ENCODE assay signal across 16 mouse cellular contexts in the genomic region with DNA sequence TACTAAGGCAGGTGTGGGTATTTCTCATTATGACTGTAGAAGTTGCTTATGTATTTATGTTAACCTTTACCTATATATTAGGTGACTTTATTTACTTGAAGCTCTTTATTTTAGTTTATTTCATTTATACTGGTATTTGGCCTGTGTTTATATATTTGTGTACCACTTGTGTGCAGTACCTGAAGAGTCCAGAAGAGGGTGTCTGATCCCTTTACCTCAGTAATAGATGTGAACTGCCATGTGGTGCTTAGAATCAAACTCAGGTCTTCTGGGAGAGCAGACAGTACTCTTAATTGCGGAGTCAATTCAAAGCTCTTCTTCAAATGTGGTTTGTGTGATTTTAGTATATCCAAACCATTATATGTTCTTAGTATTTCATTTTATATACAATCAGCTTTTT. TPM values are rescaled to one million over a fixed set of nuclear protein-coding genes. Genes with fewer than 3 reads are reported as not detected.
A peak's percentile ranks its signal among the peaks of the same experiment; 100 is the strongest.
DNase-seq lines count a peak whose midpoint lies in the region; ATAC-seq and TF ChIP-seq lines count a peak whose summit lies in the region.
"Had no signal": no experiment of that assay in that cellular context is flagged by ENCODE, and none has a peak within 500 bp of the region (broad histone marks: within the 10 kb centered on the region; RNA-seq: fewer than 3 reads in every experiment).

No protein-coding gene starts in this region.

- H3K27ac ChIP-seq in forebrain, postnatal 0 days (ENCODE audit: low read depth, low read length), result no peak overlapping the region
- H3K27ac ChIP-seq in forebrain, embryonic 16.5 days (ENCODE audit: low read length), result no peak overlapping the region
- no peak overlapping the region for H3K27ac ChIP-seq in liver, postnatal 0 days (ENCODE audit: low read depth)
- H3K27ac ChIP-seq in liver, embryonic 12.5 days, result no peak overlapping the region
- H3K27ac ChIP-seq: embryonic facial prominence, embryonic 12.5 days; liver, embryonic 13.5 days; midbrain, embryonic 12.5 days; neural tube, embryonic 15.5 days had no signal

- no peak for TF ChIP-seq EP300 in liver, postnatal 0 days (IDR thresholded peaks at IDR 0.05; ENCODE audit: low read depth)

- no peaks in the 10 kb centered on the region for H3K27me3 ChIP-seq in forebrain, postnatal 0 days (ENCODE audit: insufficient read depth, low read length)
- no peaks in the 10 kb centered on the region for H3K27me3 ChIP-seq in forebrain, embryonic 16.5 days (replicated peaks; ENCODE audit: control insufficient read depth, insufficient read depth, low read length)
- no peaks in the 10 kb centered on the region for H3K27me3 ChIP-seq in liver, postnatal 0 days (ENCODE audit: insufficient read depth, low read length)
- H3K27me3 ChIP-seq in liver, embryonic 12.5 days (replicated peaks), result no peaks in the 10 kb centered on the region
- H3K27me3 ChIP-seq: embryonic facial prominence, embryonic 12.5 days; liver, embryonic 13.5 days; midbrain, embryonic 12.5 days; neural tube, embryonic 15.5 days had no signal

- no peak for DNase-seq in forebrain, postnatal 0 days
- DNase-seq in liver, postnatal 0 days, result no peak
- peak; percentile 42 for DNase-seq in A20 (ENCODE audit: low read depth, low spot score)
- peak; percentile 68 for DNase-seq in R1 (ENCODE audit: low read depth, low spot score)
- DNase-seq in urinary bladder, postnatal 14 days (ENCODE audit: low spot score), result no peak
- no peak for DNase-seq in cerebellum, adult 9-11 months
- DNase-seq: adrenal gland, adult 8-10 months; cerebellum, adult 11-12 months; heart, adult 18-20 months; liver, embryonic 13.5 days; right cerebral cortex, postnatal 25 days had no signal

- no peak overlapping the region for H3K4me2 ChIP-seq in forebrain, postnatal 0 days (ENCODE audit: low read depth)
- no peak overlapping the region for H3K4me2 ChIP-seq in forebrain, embryonic 16.5 days (ENCODE audit: low read length)
- H3K4me2 ChIP-seq in liver, postnatal 0 days (ENCODE audit: low read depth, low read length), result no peak overlapping the region
- no peak overlapping the region for H3K4me2 ChIP-seq in liver, embryonic 12.5 days
- H3K4me2 ChIP-seq: embryonic facial prominence, embryonic 12.5 days; liver, embryonic 13.5 days; midbrain, embryonic 12.5 days; neural tube, embryonic 15.5 days had no signal

- no peaks in the 10 kb centered on the region; the same call in 1 of the 2 replicates for H3K36me3 ChIP-seq in forebrain, postnatal 0 days (ENCODE audit: insufficient read depth)
- H3K36me3 ChIP-seq in forebrain, embryonic 16.5 days (ENCODE audit: control insufficient read depth, insufficient read depth), result no peaks in the 10 kb centered on the region; the same call in 1 of the 2 replicates
- peaks cover 31% of the 10 kb centered on the region for H3K36me3 ChIP-seq in liver, postnatal 0 days (replicated peaks; ENCODE audit: insufficient read depth, low read length)
- H3K36me3 ChIP-seq in liver, embryonic 12.5 days, result peaks cover 78% of the 10 kb centered on the region

- no peaks in the 10 kb centered on the region for H3K9me3 ChIP-seq in forebrain, postnatal 0 days (ENCODE audit: low read length)
- no peaks in the 10 kb centered on the region for H3K9me3 ChIP-seq in forebrain, embryonic 16.5 days (ENCODE audit: control insufficient read depth, low read length)
- H3K9me3 ChIP-seq in liver, postnatal 0 days (ENCODE audit: low read length), result no peaks in the 10 kb centered on the region
- no peaks in the 10 kb centered on the region for H3K9me3 ChIP-seq in liver, embryonic 12.5 days (replicated peaks)
- H3K9me3 ChIP-seq: embryonic facial prominence, embryonic 12.5 days; liver, embryonic 13.5 days; midbrain, embryonic 12.5 days; neural tube, embryonic 15.5 days had no signal

- no peak for ATAC-seq in forebrain, postnatal 0 days
- no peak for ATAC-seq in forebrain, embryonic 16.5 days
- ATAC-seq in liver, postnatal 0 days, result no peak
- ATAC-seq in liver, embryonic 12.5 days, result no peak

- no peak overlapping the region for H3K9ac ChIP-seq in forebrain, postnatal 0 days
- H3K9ac ChIP-seq in forebrain, embryonic 16.5 days (replicated peaks; ENCODE audit: low read depth, low read length), result no peak overlapping the region
- no peak overlapping the region for H3K9ac ChIP-seq in liver, postnatal 0 days (replicated peaks)
- H3K9ac ChIP-seq in liver, embryonic 12.5 days, result no peak overlapping the region
- H3K9ac ChIP-seq: embryonic facial prominence, embryonic 12.5 days; liver, embryonic 13.5 days; midbrain, embryonic 12.5 days; neural tube, embryonic 15.5 days had no signal

- peak; percentile 32; the same call in 1 of the 2 replicates for TF ChIP-seq CTCF in forebrain, postnatal 0 days (IDR thresholded peaks at IDR 0.05; ENCODE audit: low read depth)
- peak; percentile 52 for TF ChIP-seq CTCF in liver, postnatal 0 days (IDR thresholded peaks at IDR 0.05; ENCODE audit: low read depth)

- no peak overlapping the region for H3K4me3 ChIP-seq in forebrain, postnatal 0 days (ENCODE audit: low read depth, low read length)
- H3K4me3 ChIP-seq in forebrain, embryonic 16.5 days (replicated peaks; ENCODE audit: low read length), result no peak overlapping the region
- no peak overlapping the region for H3K4me3 ChIP-seq in liver, postnatal 0 days (ENCODE audit: low read depth, low read length)
- H3K4me3 ChIP-seq in liver, embryonic 12.5 days, result no peak overlapping the region
- H3K4me3 ChIP-seq: embryonic facial prominence, embryonic 12.5 days; liver, embryonic 13.5 days; midbrain, embryonic 12.5 days; neural tube, embryonic 15.5 days had no signal

- no peaks in the 10 kb centered on the region for H3K4me1 ChIP-seq in forebrain, postnatal 0 days (ENCODE audit: insufficient read depth)
- H3K4me1 ChIP-seq in forebrain, embryonic 16.5 days (replicated peaks; ENCODE audit: control insufficient read depth, insufficient read depth, low read length), result peaks cover 5% of the 10 kb centered on the region; the same call in 1 of the 2 replicates
- H3K4me1 ChIP-seq in liver, postnatal 0 days (ENCODE audit: insufficient read depth), result no peaks in the 10 kb centered on the region
- H3K4me1 ChIP-seq in liver, embryonic 12.5 days, result no peaks in the 10 kb centered on the region
- H3K4me1 ChIP-seq: embryonic facial prominence, embryonic 12.5 days; liver, embryonic 13.5 days; midbrain, embryonic 12.5 days; neural tube, embryonic 15.5 days had no signal

- WGBS in forebrain, postnatal 0 days, result 94% methylated on average over 1 of the region's 1 CpGs
- 100% methylated on average over 1 of the region's 1 CpGs for WGBS in forebrain, embryonic 16.5 days
- WGBS in liver, postnatal 0 days (ENCODE audit: insufficient replicate concordance), result 98% methylated on average over 1 of the region's 1 CpGs
- WGBS in liver, embryonic 12.5 days (ENCODE audit: insufficient replicate concordance), result 97% methylated on average over 1 of the region's 1 CpGs

RNA-seq across cellular contexts. Expression of gene Tlk2, which starts 35.6 kb away (rescaled TPM):
- 71.1 and 94.0 TPM in 2 replicates for total RNA-seq in forebrain, postnatal 0 days (2014; rRNA removed)
- polyA plus RNA-seq in forebrain, postnatal 0 days (2015; fragmentation: Nextera tagmentation; extraction: Ambion mirVana), result 12.4 and 13.9 TPM in 2 replicates
- polyA plus RNA-seq in forebrain, embryonic 16.5 days (2015; fragmentation: Nextera tagmentation; extraction: Ambion mirVana), result 17.7 and 20.9 TPM in 2 replicates
- polyA plus RNA-seq in liver, postnatal 0 days (2015; fragmentation: Nextera tagmentation; extraction: Ambion mirVana), result 5.3 and 6.4 TPM in 2 replicates
- polyA plus RNA-seq in liver, embryonic 12.5 days (2016; fragmentation: Nextera tagmentation; extraction: Ambion mirVana), result 15.9 and 16.0 TPM in 2 replicates

Comparison
In these comparisons a context has a peak if more than half of its experiments do, and no peak if none do; other contexts are left out.
1. DNase-seq: peak in A20 (single experiment) and R1 (single experiment); none in forebrain, postnatal 0 days (single experiment), liver, postnatal 0 days (single experiment), urinary bladder, postnatal 14 days (single experiment) and cerebellum, adult 9-11 months (single experiment).